Mouse (Mus musculus) ES-E14 (cell line): Measurements from ENCODE around the gene Mkrn1. TPM values are rescaled to one million over a fixed set of nuclear protein-coding genes. Genes with fewer than 3 reads are reported as not detected.
"Not testable (repeated sequence)": the region's sequence is repeated elsewhere in the genome, so short reads cannot be mapped to it uniquely, and the experiment has no call there.

ENCODE experiments used
- DNase-seq: peaks from one replicate; pipeline ENCODE4 v3.0.0-alpha.2; 2013; ENCODE audit warnings: low read depth, low spot score
- H3K27ac ChIP-seq: 2 replicates; pipeline ENCODE4 v1.5.1; 2012; ENCODE audit warnings: low read depth, mild to moderate bottlenecking, low read length, moderate library complexity, mixed read lengths; ENCODE audit not compliant: poor library complexity, insufficient read depth, severe bottlenecking
- H3K36me3 ChIP-seq: 2 replicates; pipeline ENCODE4 v1.6.1; 2012; ENCODE audit warnings: mild to moderate bottlenecking, low read length, moderate library complexity, mixed read lengths; ENCODE audit not compliant: control insufficient read depth, poor library complexity, insufficient read depth, severe bottlenecking
- H3K4me1 ChIP-seq, 2 experiments: fragments of 150-350 bp in 1 of 2; sonication (generic) in 1 of 2; 2 replicates each; pipeline ENCODE4 v1.6.1; 2012; ENCODE audit warnings: low read length in 2 of 2, mild to moderate bottlenecking in 1 of 2, mixed read lengths in 1 of 2; ENCODE audit not compliant: control insufficient read depth in 2 of 2, insufficient read depth in 2 of 2, poor library complexity in 1 of 2
- H3K4me3 ChIP-seq, 2 experiments: fragments of 150-350 bp in 1 of 2; sonication (generic) in 1 of 2; 2 replicates each; pipeline ENCODE4 v1.5.1; 2012; ENCODE audit warnings: low read length in 2 of 2, low read depth in 1 of 2, mild to moderate bottlenecking in 1 of 2, mixed read lengths in 1 of 2; ENCODE audit not compliant: insufficient read depth in 1 of 2, poor library complexity in 1 of 2, severe bottlenecking in 1 of 2
- H3K9ac ChIP-seq: 2 replicates; pipeline ENCODE4 v1.6.1; 2012; ENCODE audit warnings: low read depth, mild to moderate bottlenecking, low read length, mixed read lengths; ENCODE audit not compliant: poor library complexity, insufficient read depth, severe bottlenecking
- H3K9me3 ChIP-seq: fragments of 150-350 bp; sonication (generic); 2 replicates; pipeline ENCODE4 v1.6.1; 2012; ENCODE audit warnings: low read depth, mild to moderate bottlenecking, low read length; ENCODE audit not compliant: control insufficient read depth, insufficient read depth
- CHD2 ChIP-seq: IDR thresholded peaks from 2 replicates; pipeline ENCODE4 v1.6.1; 2014; ENCODE audit warnings: mild to moderate bottlenecking, low read depth, low read length, inconsistent platforms
- HCFC1 ChIP-seq: IDR thresholded peaks from 2 replicates; pipeline ENCODE4 v1.6.1; 2012; ENCODE audit warnings: low read length, inconsistent platforms, borderline replicate concordance; ENCODE audit not compliant: insufficient read depth
- MAFK ChIP-seq: IDR thresholded peaks from 2 replicates; pipeline ENCODE4 v1.6.1; 2014; ENCODE audit warnings: mild to moderate bottlenecking, low read depth, low read length, inconsistent platforms; ENCODE audit not compliant: insufficient read depth
- ZC3H11A ChIP-seq: IDR thresholded peaks from 2 replicates; pipeline ENCODE4 v1.6.1; 2012; ENCODE audit warnings: low read depth, mild to moderate bottlenecking, inconsistent platforms, low read length, borderline replicate concordance
- ZNF384 ChIP-seq: IDR thresholded peaks from 2 replicates; pipeline ENCODE4 v1.6.1; 2012; ENCODE audit warnings: low read depth, low read length, inconsistent platforms
- in situ Hi-C, 2 experiments: fragments of 600-800 bp; cut with MboI; formaldehyde crosslinking; loops; one replicate each; pipeline ENCODE4 v1.15.1; 2025; ENCODE audit warnings: low sequenced_read_pairs in 2 of 2, inconsistent platforms in 1 of 2; ENCODE audit not compliant: unreplicated experiment in 2 of 2
- total RNA-seq: library from RNA; depleted of rRNA; stranded (reverse); fragments of 300-350 nt; gene quantifications from 2 replicates; pipeline ENCODE4 v1.2.3, GENCODE M21; 2012

The Mkrn1 gene
- total RNA-seq, 1 experiment, result 652 TPM

- Histone ChIP-seq H3K9me3 (no peaks in the 10 kb centered on the region), H3K36me3 (peaks cover 14% of the 10 kb centered on the region), H3K27ac (no peak overlapping the region), H3K4me1 (peaks cover 0 to 12% of the 10 kb centered on the region in 2 experiments; a peak in 1 of 4 replicates), H3K4me3 (no peak overlapping the region), H3K9ac (no peak overlapping the region)
- in situ Hi-C loops, result no loop called here
- DNase-seq, result no peak
- TF ChIP-seq ZC3H11A, result no peak
- no peak for TF ChIP-seq MAFK
- no peak for TF ChIP-seq CHD2
- no peak for TF ChIP-seq ZNF384
- TF ChIP-seq HCFC1, result no peak
Measured at GRCm38 (mm10) chr6:39372042-39372441, 48.2 kb downstream of the Mkrn1 start.

GRCm38 (mm10) chr6:39369631-39370030, 50.6 kb downstream of the Mkrn1 start:
- H3K36me3 ChIP-seq, result peaks cover 19% of the 10 kb centered on the region
- in situ Hi-C loops, result no loop called here

GRCm38 (mm10) chr6:39362684-39363083, 57.6 kb downstream of the Mkrn1 start:
- TF ChIP-seq MAFK (no peak), HCFC1 (no peak), ZC3H11A (no peak), CHD2 (no peak), ZNF384 (no peak)
- DNase-seq, result no peak
- in situ Hi-C loops, result no loop called here
- H3K9me3 ChIP-seq, result no peaks in the 10 kb centered on the region
- H3K9ac ChIP-seq, result no peak overlapping the region
- H3K27ac ChIP-seq, result no peak overlapping the region
- H3K4me3 ChIP-seq, result no peak overlapping the region
- peaks cover 17% of the 10 kb centered on the region for H3K36me3 ChIP-seq
- no peaks in the 10 kb centered on the region for H3K4me1 ChIP-seq

More at GRCm38 (mm10) chr6:39369631-39370030, 50.6 kb downstream of the Mkrn1 start:
- Histone ChIP-seq H3K4me3 (no peak overlapping the region), H3K9me3 (no peaks in the 10 kb centered on the region), H3K4me1 (peaks cover 0 to 12% of the 10 kb centered on the region in 2 experiments; a peak in 1 of 4 replicates), H3K9ac (no peak overlapping the region), H3K27ac (no peak overlapping the region)
- DNase-seq, result no peak
- TF ChIP-seq ZNF384 (no peak), CHD2 (no peak), MAFK (no peak), HCFC1 (no peak), ZC3H11A (no peak)

GRCm38 (mm10) chr6:39359207-39359606, 61.1 kb downstream of the Mkrn1 start:
- H3K4me1 ChIP-seq, in situ Hi-C loops, H3K9ac ChIP-seq, DNase-seq, H3K4me3 ChIP-seq, H3K9me3 ChIP-seq, H3K27ac ChIP-seq: not testable (repeated sequence)
- H3K36me3 ChIP-seq, result peaks cover 33% of the 10 kb centered on the region
- TF ChIP-seq MAFK, result 0 out of 2 replicates have a peak, but pooled peaks have one; percentile 11

- peak overlapping the region; percentile 92 for H3K27ac ChIP-seq
- in situ Hi-C loops, result no loop called here
- no peaks in the 10 kb centered on the region for H3K9me3 ChIP-seq
- peak; percentile 41 for DNase-seq
- H3K36me3 ChIP-seq, result peaks cover 41% of the 10 kb centered on the region
- H3K4me3 ChIP-seq, result no peak overlapping the region
- no peak for TF ChIP-seq ZNF384
- TF ChIP-seq CHD2, result no peak
- no peak for TF ChIP-seq MAFK
- TF ChIP-seq HCFC1, result no peak
- no peak for TF ChIP-seq ZC3H11A
- H3K4me1 ChIP-seq, result peaks cover 17 to 19% of the 10 kb centered on the region in 2 experiments
- H3K9ac ChIP-seq, result peak overlapping the region; percentile 9; the same call in 1 of the 2 replicates
Measured at GRCm38 (mm10) chr6:39348946-39349345, 71.3 kb downstream of the Mkrn1 start.
